Mouse (Mus musculus): ENCODE measurements around the gene Slx4. TPM values are rescaled to one million over a fixed set of nuclear protein-coding genes. Genes with fewer than 3 reads are reported as not detected.
"Not testable (repeated sequence)": the region's sequence is repeated elsewhere in the genome, so short reads cannot be mapped to it uniquely, and the experiment has no call there.

Slx4 gene
- polyA plus RNA-seq, 1 experiment = 26.5 TPM

DNA sequence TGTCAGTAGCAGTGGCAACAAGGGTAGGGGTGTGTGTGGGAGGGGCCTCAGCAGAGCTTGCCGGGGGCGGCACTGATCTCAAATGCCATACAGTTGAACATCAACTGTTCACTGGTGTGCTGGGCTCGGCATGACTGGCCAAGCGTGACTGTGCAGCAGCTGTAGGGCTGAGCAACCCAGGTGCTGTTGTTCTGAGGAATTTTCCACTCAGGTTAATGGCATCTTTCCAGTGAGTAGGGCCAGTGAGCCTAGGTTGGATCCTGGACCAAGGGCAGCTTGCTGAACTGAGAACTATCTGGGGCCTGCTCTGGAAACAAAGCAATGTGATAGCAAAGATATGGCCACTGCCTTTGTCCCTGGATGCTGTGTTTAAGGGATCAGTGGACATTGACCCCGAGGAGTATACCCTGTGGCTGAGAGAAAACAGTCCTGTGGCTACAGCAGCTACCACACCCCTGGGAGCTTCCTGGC, 25.8 kb upstream of the Slx4 start:
- Histone ChIP-seq H3K4me3 (ENCODE audit: extremely low read depth, insufficient read depth, insufficient read length) (no peak overlapping the region), H3K36me3 (ENCODE audit: control insufficient read depth, insufficient read depth, low read length) (no peaks in the 10 kb centered on the region), H3K27me3 (ENCODE audit: control insufficient read depth, insufficient read depth, low read length) (no peaks in the 10 kb centered on the region), H3K4me1 (ENCODE audit: control insufficient read depth, insufficient read depth, insufficient read length) (peaks cover 6% of the 10 kb centered on the region; the same call in 1 of the 2 replicates), H3K27ac (ENCODE audit: insufficient read depth, low read length) (no peak overlapping the region)
- TF ChIP-seq POLR2A (IDR thresholded peaks at IDR 0.05; ENCODE audit: low read depth, low read length) (no peak), CTCF (IDR thresholded peaks at IDR 0.05; ENCODE audit: extremely low read depth, insufficient read depth, insufficient read length, insufficient replicate concordance) (no peak)
- no peak for DNase-seq (ENCODE audit: low read depth in 1 of 2, low spot score in 2 of 2)
- 38% methylated on average over 5 of the region's 5 CpGs for WGBS

- H3K27ac ChIP-seq (ENCODE audit: insufficient read depth, low read length) = no peak overlapping the region
- H3K36me3 ChIP-seq (ENCODE audit: control insufficient read depth, insufficient read depth, low read length) = no peaks in the 10 kb centered on the region
- TF ChIP-seq CTCF (IDR thresholded peaks at IDR 0.05; ENCODE audit: extremely low read depth, insufficient read depth, insufficient read length, insufficient replicate concordance) (no peak), POLR2A (IDR thresholded peaks at IDR 0.05; ENCODE audit: low read depth, low read length) (no peak)
- peaks cover 6% of the 10 kb centered on the region; the same call in 1 of the 2 replicates for H3K4me1 ChIP-seq (ENCODE audit: control insufficient read depth, insufficient read depth, insufficient read length)
- no peak overlapping the region for H3K4me3 ChIP-seq (ENCODE audit: extremely low read depth, insufficient read depth, insufficient read length)
- DNase-seq (ENCODE audit: low read depth in 1 of 2, low spot score in 2 of 2) = no peak
- WGBS = 89% methylated on average over 3 of the region's 3 CpGs
- H3K27me3 ChIP-seq (ENCODE audit: control insufficient read depth, insufficient read depth, low read length) = no peaks in the 10 kb centered on the region
Measured at GRCm38 (mm10) chr16:4027211-4027610, 23.6 kb upstream of the Slx4 start.

DNA sequence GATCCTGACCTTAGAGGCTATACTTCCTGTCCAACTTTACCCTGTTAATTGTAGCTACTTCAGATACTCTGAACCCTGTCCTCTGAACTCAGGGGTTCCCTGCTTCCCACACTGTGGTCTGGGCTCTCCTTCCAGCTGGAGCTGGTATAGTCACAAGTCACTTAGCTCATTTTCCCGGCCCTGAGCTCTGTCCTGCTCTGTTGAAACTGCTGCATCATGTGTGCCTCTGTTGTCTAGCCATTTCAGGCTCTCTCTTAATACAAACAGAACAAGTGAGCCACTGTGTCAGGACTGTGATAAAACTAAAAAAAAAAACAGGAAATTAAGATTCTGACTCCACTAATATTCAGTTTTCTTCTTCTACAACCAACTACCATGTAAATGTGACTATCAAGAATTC, 23.1 kb upstream of the Slx4 start:
- Histone ChIP-seq H3K27ac (ENCODE audit: insufficient read depth, low read length) (no peak overlapping the region), H3K27me3 (ENCODE audit: control insufficient read depth, insufficient read depth, low read length) (no peaks in the 10 kb centered on the region), H3K4me3 (ENCODE audit: extremely low read depth, insufficient read depth, insufficient read length) (no peak overlapping the region), H3K4me1 (ENCODE audit: control insufficient read depth, insufficient read depth, insufficient read length) (peaks cover 6% of the 10 kb centered on the region; the same call in 1 of the 2 replicates), H3K36me3 (ENCODE audit: control insufficient read depth, insufficient read depth, low read length) (no peaks in the 10 kb centered on the region)
- TF ChIP-seq POLR2A (IDR thresholded peaks at IDR 0.05; ENCODE audit: low read depth, low read length) = no peak
- no peak for TF ChIP-seq CTCF (IDR thresholded peaks at IDR 0.05; ENCODE audit: extremely low read depth, insufficient read depth, insufficient read length, insufficient replicate concordance)
- 44% methylated on average over 1 of the region's 1 CpGs for WGBS
- no peak for DNase-seq (ENCODE audit: low read depth in 1 of 2, low spot score in 2 of 2)

DNA sequence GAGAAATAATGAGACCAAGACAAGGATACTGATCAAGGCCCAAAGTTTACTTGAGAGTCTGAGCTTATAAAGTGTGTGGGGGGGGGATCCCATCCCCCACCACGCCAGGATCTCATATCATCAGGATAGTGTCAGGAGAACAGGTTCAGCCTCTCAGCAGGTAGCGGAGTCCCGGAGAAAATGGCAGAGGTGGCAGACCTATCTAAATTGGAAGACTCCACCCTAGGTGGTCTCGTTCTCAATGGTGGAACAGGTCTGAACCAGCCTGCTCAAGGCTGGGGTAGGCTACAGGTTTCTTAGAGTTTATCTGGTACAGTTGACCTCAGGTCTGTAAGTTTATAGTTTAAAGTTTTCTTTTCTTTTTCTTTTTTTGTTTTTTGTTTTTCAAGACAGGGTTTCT, 19.1 kb upstream of the Slx4 start:
- DNase-seq (ENCODE audit: low read depth in 1 of 2, low spot score in 2 of 2) = no peak
- TF ChIP-seq POLR2A (IDR thresholded peaks at IDR 0.05; ENCODE audit: low read depth, low read length) (no peak), CTCF (IDR thresholded peaks at IDR 0.05; ENCODE audit: extremely low read depth, insufficient read depth, insufficient read length, insufficient replicate concordance) (no peak)
- no peaks in the 10 kb centered on the region for H3K27me3 ChIP-seq (ENCODE audit: control insufficient read depth, insufficient read depth, low read length)
- H3K4me3 ChIP-seq (ENCODE audit: extremely low read depth, insufficient read depth, insufficient read length) = no peak overlapping the region
- 90% methylated on average over 4 of the region's 4 CpGs for WGBS
- no peaks in the 10 kb centered on the region for H3K36me3 ChIP-seq (ENCODE audit: control insufficient read depth, insufficient read depth, low read length)
- H3K27ac ChIP-seq (ENCODE audit: insufficient read depth, low read length) = no peak overlapping the region
- H3K4me1 ChIP-seq (ENCODE audit: control insufficient read depth, insufficient read depth, insufficient read length) = no peaks in the 10 kb centered on the region

DNA sequence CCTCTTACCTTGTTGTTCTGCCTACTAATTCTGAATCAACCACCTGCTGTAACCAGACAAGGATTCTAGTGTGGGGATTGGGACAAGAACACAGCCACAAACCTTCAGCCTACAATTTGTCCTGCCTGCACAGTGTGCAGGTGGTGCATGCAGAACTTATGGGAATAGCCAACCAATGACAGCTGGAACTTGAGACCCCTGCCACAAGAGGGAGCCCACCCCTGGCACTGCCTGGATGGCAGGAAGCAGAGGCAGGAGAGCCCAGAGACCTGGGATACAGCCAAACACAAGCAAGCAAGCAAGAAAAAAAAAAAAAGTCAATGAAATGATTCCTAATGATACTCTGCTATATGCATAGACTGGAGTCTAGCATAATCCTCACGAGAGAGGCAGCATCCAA, 17.7 kb upstream of the Slx4 start:
- 90% methylated on average over 1 of the region's 1 CpGs for WGBS
- H3K27ac ChIP-seq (ENCODE audit: insufficient read depth, low read length) = no peak overlapping the region
- TF ChIP-seq POLR2A (IDR thresholded peaks at IDR 0.05; ENCODE audit: low read depth, low read length) (no peak), CTCF (IDR thresholded peaks at IDR 0.05; ENCODE audit: extremely low read depth, insufficient read depth, insufficient read length, insufficient replicate concordance) (no peak)

GRCm38 (mm10) chr16:4017466-4017865, 13.9 kb upstream of the Slx4 start:
- DNase-seq (ENCODE audit: low read depth in 1 of 2, low spot score in 2 of 2); H3K27me3 ChIP-seq (ENCODE audit: control insufficient read depth, insufficient read depth, low read length); H3K4me1 ChIP-seq (ENCODE audit: control insufficient read depth, insufficient read depth, insufficient read length); H3K27ac ChIP-seq (ENCODE audit: insufficient read depth, low read length); H3K4me3 ChIP-seq (ENCODE audit: extremely low read depth, insufficient read depth, insufficient read length); H3K36me3 ChIP-seq (ENCODE audit: control insufficient read depth, insufficient read depth, low read length): not testable (repeated sequence)
- WGBS = 84% methylated on average over 6 of the region's 6 CpGs

More for the DNA sequence above, 17.7 kb upstream of the Slx4 start:
- H3K27me3 ChIP-seq (ENCODE audit: control insufficient read depth, insufficient read depth, low read length) = no peaks in the 10 kb centered on the region
- no peaks in the 10 kb centered on the region for H3K4me1 ChIP-seq (ENCODE audit: control insufficient read depth, insufficient read depth, insufficient read length)
- no peaks in the 10 kb centered on the region for H3K36me3 ChIP-seq (ENCODE audit: control insufficient read depth, insufficient read depth, low read length)
- DNase-seq (ENCODE audit: low read depth in 1 of 2, low spot score in 2 of 2) = no peak
- H3K4me3 ChIP-seq (ENCODE audit: extremely low read depth, insufficient read depth, insufficient read length) = no peak overlapping the region

DNA sequence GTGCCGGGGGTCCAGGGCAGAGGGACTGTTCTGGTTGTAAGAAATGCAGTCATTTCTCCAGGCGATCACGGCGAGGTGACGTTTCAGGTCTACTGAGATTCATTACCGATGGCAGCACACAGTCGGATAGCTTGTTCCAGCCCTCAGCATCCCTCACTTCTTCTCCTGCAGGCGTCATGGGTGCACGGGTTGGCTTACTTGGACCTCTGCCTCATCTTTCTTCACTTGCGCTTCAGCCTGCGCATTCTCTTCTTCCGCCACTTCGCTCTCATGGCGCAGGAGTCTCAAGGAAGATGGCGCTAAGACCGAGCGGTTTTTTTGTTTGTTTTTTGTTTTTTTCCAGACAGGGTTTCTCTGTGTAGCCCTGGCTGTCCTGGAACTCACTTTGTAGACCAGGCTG, 13.2 kb upstream of the Slx4 start:
- not testable (repeated sequence) for H3K27me3 ChIP-seq (ENCODE audit: control insufficient read depth, insufficient read depth, low read length); H3K4me3 ChIP-seq (ENCODE audit: extremely low read depth, insufficient read depth, insufficient read length); DNase-seq (ENCODE audit: low read depth in 1 of 2, low spot score in 2 of 2); H3K36me3 ChIP-seq (ENCODE audit: control insufficient read depth, insufficient read depth, low read length); H3K4me1 ChIP-seq (ENCODE audit: control insufficient read depth, insufficient read depth, insufficient read length); H3K27ac ChIP-seq (ENCODE audit: insufficient read depth, low read length)
- WGBS = 88% methylated on average over 17 of the region's 17 CpGs

Measured in spleen, adult 2 months (tissue).